Mouse (Mus musculus): Measurements from ENCODE around the gene Gm11020. TPM values are rescaled to one million over a fixed set of nuclear protein-coding genes. Genes with fewer than 3 reads are reported as not detected.

Gene Gm11020
- total RNA-seq, 2 experiments from 2014 or later = not detected

DNA sequence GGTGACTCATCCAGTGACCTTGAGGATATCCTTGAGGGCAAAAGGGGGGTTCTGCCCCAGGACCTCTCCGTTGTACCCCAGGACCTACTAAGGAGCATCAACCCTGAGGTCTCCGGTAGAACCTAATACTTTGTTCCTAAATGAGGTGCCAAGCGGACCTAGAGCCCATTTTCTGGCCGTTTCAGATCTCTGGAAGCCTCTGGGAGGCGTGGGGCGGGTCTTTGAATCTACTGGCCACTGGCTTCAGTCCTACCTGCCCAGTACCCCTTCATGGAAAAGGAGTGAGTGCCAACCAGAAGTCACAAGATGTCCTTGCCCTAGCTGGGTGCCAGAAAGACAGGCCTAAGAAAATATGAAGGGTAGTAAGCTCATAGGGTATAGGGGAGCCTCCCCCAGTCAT is 20.3 kb downstream of the Gm11020 start:
- DNase-seq (ENCODE audit: low spot score in 2 of 2) = no peak

- no peak for DNase-seq (ENCODE audit: low spot score in 2 of 2)
Observed at GRCm38 (mm10) chr8:104342426-104342825, 21.1 kb downstream of the Gm11020 start.

GRCm38 (mm10) chr8:104343957-104344356 is 22.6 kb downstream of the Gm11020 start:
- DNase-seq (ENCODE audit: low spot score in 2 of 2) = peak; percentile 81

GRCm38 (mm10) chr8:104344622-104345021 is 23.3 kb downstream of the Gm11020 start:
- DNase-seq (ENCODE audit: low spot score in 2 of 2) = no peak

- no peak for DNase-seq (ENCODE audit: low spot score in 2 of 2)
Observed at GRCm38 (mm10) chr8:104346706-104347105, 25.3 kb downstream of the Gm11020 start.

GRCm38 (mm10) chr8:104348971-104349370 is 27.6 kb downstream of the Gm11020 start:
- no peak for DNase-seq (ENCODE audit: low spot score in 2 of 2)

- no peak for DNase-seq (ENCODE audit: low spot score in 2 of 2)
Observed at GRCm38 (mm10) chr8:104350047-104350446, 28.7 kb downstream of the Gm11020 start.

DNA sequence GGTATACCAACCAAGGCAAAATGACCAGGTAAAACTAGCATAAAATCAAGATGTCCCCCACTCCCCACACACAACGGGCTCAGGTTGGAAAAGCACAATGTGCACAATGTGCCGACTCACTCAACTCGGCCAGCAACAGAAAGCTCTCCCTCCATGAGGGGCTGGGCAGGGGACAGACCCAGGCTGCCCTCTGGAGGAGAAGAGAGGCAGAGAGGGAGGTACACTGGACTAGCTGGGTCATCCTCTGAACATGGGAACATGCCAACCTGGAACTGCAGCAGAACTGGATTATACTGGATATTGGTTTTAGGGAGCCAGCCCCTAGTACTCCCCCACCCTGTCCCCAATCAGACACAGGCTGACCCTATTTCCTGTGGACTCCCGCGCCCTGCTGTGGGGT is 31.8 kb downstream of the Gm11020 start:
- DNase-seq (ENCODE audit: low spot score in 2 of 2) = no peak

- no peak for DNase-seq (ENCODE audit: low spot score in 2 of 2)
Observed at GRCm38 (mm10) chr8:104354504-104354903, 33.1 kb downstream of the Gm11020 start.

GRCm38 (mm10) chr8:104358637-104359036 is 37.3 kb downstream of the Gm11020 start:
- no peak for DNase-seq (ENCODE audit: low spot score in 2 of 2)

- DNase-seq (ENCODE audit: low spot score in 2 of 2) = no peak
Observed at GRCm38 (mm10) chr8:104359778-104360456, 38.5 kb downstream of the Gm11020 start.

- no peak for DNase-seq (ENCODE audit: low spot score in 2 of 2)
Observed at GRCm38 (mm10) chr8:104365695-104366094, 44.3 kb downstream of the Gm11020 start.

- DNase-seq (ENCODE audit: low spot score in 2 of 2) = no peak
Observed at GRCm38 (mm10) chr8:104367398-104367797, 46.0 kb downstream of the Gm11020 start.

DNA sequence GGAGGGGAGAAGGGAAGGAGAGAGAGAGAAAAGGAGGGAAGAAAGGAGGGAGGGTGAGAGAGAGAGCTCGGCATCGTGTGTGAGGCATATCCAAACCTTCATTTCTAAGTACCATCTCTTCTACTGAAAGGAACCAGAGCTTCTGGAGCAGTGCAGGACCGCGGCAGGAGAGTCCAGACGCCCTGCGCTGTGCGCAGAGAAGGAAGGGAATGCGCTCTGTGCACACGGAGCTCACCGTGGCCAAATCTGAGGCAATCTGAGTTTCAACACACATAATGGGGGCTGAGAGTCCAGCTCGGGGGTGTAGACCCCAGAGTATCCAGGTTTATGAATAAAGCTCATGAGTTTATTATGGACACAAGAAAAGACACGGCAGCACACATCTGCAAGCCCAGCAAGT is 48.2 kb downstream of the Gm11020 start:
- DNase-seq (ENCODE audit: low spot score in 2 of 2) = no peak

DNA sequence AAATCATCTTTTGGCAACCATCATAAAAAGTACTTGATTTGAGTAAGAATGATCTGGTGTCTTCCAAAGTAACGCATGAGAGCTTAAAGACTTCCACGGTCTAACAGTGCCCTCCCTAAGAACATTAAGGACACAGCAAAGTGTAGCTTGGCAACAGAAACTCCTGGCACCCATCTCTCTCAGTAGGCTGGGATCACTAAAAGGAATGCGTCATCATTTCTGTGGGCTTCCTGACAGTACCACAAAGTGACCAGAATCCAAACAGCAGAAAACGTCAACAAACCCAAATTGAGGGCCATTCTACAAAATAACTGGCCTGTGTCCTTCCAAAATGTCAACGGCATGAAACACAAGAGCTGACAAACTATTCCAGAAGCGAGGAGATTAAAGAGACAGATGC is 48.7 kb downstream of the Gm11020 start:
- peak in 1 of 2 experiments; percentile 38 for DNase-seq (ENCODE audit: low spot score in 2 of 2)

- no peak for DNase-seq (ENCODE audit: low spot score in 2 of 2)
Observed at GRCm38 (mm10) chr8:104371121-104371520, 49.8 kb downstream of the Gm11020 start.

Other genes with a start within 250 kb of the Gm11020 start
- gene Cdh5, start 219.9 kb upstream of the Gm11020 start, total RNA-seq (2021) = 10 to 100 TPM; 12.4 to 14.9 TPM
- gene Bean1, start 151.1 kb upstream of the Gm11020 start, total RNA-seq (2021) = 10 to 100 TPM in 1 of 2 experiments, 1 to 10 TPM in 1; 9.0 to 10.7 TPM
- gene Tk2, start 73.0 kb upstream of the Gm11020 start, total RNA-seq (2021) = 10 to 100 TPM; 34.6 to 35.1 TPM
- 10 to 100 TPM in 1 of 2 experiments, 1 to 10 TPM in 1; 8.1 to 11.7 TPM for gene Cklf, start 70.7 kb upstream of the Gm11020 start, total RNA-seq (2021)
- not detected for gene Cmtm2a, start 28.4 kb upstream of the Gm11020 start, total RNA-seq (2021)
- not detected for gene Gm45711, start 11.5 kb upstream of the Gm11020 start, total RNA-seq (2021)
- gene Cmtm1, start 11.4 kb upstream of the Gm11020 start, total RNA-seq (2021) = not detected
- gene Cmtm2b, start 663 bp downstream of the Gm11020 start, total RNA-seq (2021) = not detected
- 10 to 100 TPM; 22.2 to 24.5 TPM for gene Cmtm3, start 17.8 kb downstream of the Gm11020 start, total RNA-seq (2021)
- 10 to 100 TPM; 49.0 to 53.7 TPM for gene Cmtm4, start 74.2 kb downstream of the Gm11020 start, total RNA-seq (2021)
- 100 to 1,000 TPM; 246 to 252 TPM for gene Dync1li2, start 121.5 kb downstream of the Gm11020 start, total RNA-seq (2021)
- under 1 TPM; 0.60 to 0.79 TPM for gene Terb1, start 188.3 kb downstream of the Gm11020 start, total RNA-seq (2021)
- 10 to 100 TPM; 43.4 to 47.5 TPM for gene Nae1, start 213.1 kb downstream of the Gm11020 start, total RNA-seq (2021)
- gene Car7, start 213.1 kb downstream of the Gm11020 start, total RNA-seq (2021) = 10 to 100 TPM; 15.8 to 20.4 TPM